Comparison of ENCODE assay signal across 8 mouse cellular contexts in the genomic region with DNA sequence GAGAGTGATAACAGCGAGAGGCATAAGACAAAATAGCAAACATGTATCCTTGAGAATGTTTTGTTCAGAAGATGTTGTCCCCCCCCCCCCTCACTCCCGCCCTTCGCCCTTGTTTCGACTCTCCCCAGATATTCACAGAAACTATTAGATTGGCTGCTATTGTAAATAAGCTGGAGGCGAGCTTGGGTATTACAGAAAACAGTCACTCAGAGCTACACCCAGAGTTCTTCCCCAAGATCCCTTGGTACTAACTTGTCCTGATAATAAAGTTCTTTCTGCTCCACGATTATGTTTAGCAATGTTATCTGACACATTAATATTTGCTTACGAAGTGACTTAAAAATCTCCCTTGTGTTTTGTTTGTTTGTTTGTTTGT. TPM values are rescaled to one million over a fixed set of nuclear protein-coding genes. Genes with fewer than 3 reads are reported as not detected.
DNase-seq lines count a peak whose midpoint lies in the region; ATAC-seq and TF ChIP-seq lines count a peak whose summit lies in the region.

No protein-coding gene starts in this region.

- TF ChIP-seq CTCF in C2C12 (IDR thresholded peaks at IDR 0.05; ENCODE audit: control insufficient read depth, insufficient read depth, insufficient read length) = no peak

- H3K27me3 ChIP-seq in C2C12 (ENCODE audit: control insufficient read depth, insufficient read depth, insufficient read length) = no peaks in the 10 kb centered on the region

- no peaks in the 10 kb centered on the region for H3K79me3 ChIP-seq in C2C12 (ENCODE audit: low read depth)

- peak overlapping the region; percentile 25 for H3K4me3 ChIP-seq in C2C12 (ENCODE audit: insufficient read depth, poor library complexity, severe bottlenecking)
- peak overlapping the region; percentile 47 for H3K4me3 ChIP-seq in macrophage (ENCODE audit: inconsistent target)

- DNase-seq in frontal cortex, postnatal 25 days (ENCODE audit: low spot score in 2 of 2) = no peak
- DNase-seq in forelimb bud, embryonic 11.5 days (ENCODE audit: low read depth, low spot score) = peak; percentile 17
- DNase-seq in thymus, postnatal 10 days (ENCODE audit: low spot score in 2 of 2) = no peak
- no peak for DNase-seq in left cerebral cortex, adult 8-10 months (ENCODE audit: low spot score in 2 of 2)
- no peak for DNase-seq in retina, postnatal 1 day

- peak overlapping the region; percentile 80 for H3K27ac ChIP-seq in macrophage

- WGBS in macrophage (ENCODE audit: missing documents) = 11% methylated on average over 7 of the region's 7 CpGs

- H3K79me2 ChIP-seq in C2C12 (ENCODE audit: control insufficient read depth, insufficient read depth) (no peaks in the 10 kb centered on the region), macrophage (ENCODE audit: inconsistent target) (peaks cover 37% of the 10 kb centered on the region; the same call in 1 of the 2 replicates)

- H3K36me3 ChIP-seq in C2C12 (ENCODE audit: control insufficient read depth, insufficient read depth) (no peaks in the 10 kb centered on the region), macrophage (ENCODE audit: inconsistent target) (no peaks in the 10 kb centered on the region)

- H3ac ChIP-seq in C2C12 (ENCODE audit: control insufficient read depth, insufficient read length, low read depth) = peak overlapping the region; percentile 31

- 0 out of 2 replicates have a peak, but pooled peaks have one; percentile 6 for ATAC-seq in frontal cortex, adult (ENCODE audit: low TSS enrichment)

TF ChIP-seq in C2C12, 6 proteins besides CTCF, POLR2A, EP300 and RAD21:
- TF ChIP-seq MYOG (IDR thresholded peaks at IDR 0.05; ENCODE audit: control insufficient read depth, extremely low read depth, insufficient read length) (no peak), MYOD1 (IDR thresholded peaks at IDR 0.05; ENCODE audit: control insufficient read depth, insufficient read length, low read depth) (no peak), FOSL1 (IDR thresholded peaks at IDR 0.05; ENCODE audit: insufficient read depth, low read length, poor library complexity, severe bottlenecking) (no peak), MAX (IDR thresholded peaks at IDR 0.05) (no peak), USF1 (IDR thresholded peaks at IDR 0.05; ENCODE audit: low read depth) (no peak)

RNA-seq across cellular contexts. Expression of a gene that starts 0.6 kb away (rescaled TPM):
- polyA plus RNA-seq in C2C12 (2012; fragmentation: generic; extraction: Trizol) (0.32 TPM), macrophage (2018) (4.1 to 12.9 TPM (median 10.1 TPM) in 3 replicates)
- 10 to 100 TPM in 4 of 26 experiments, 1 to 10 TPM in 14, under 1 TPM in 6, not detected in 2; 0.25 to 25.9 (median 4.7) TPM for total RNA-seq in macrophage (2018; cell fraction: chromatin; rRNA removed)
- total RNA-seq in macrophage (2018; cell fraction: cytosol; rRNA removed) = 10 to 100 TPM in 8 of 26 experiments, 1 to 10 TPM in 18; 1.0 to 14.2 (median 4.3) TPM
- 10 to 100 TPM in 2 of 26 experiments, 1 to 10 TPM in 24; 1.0 to 27.8 (median 3.2) TPM for total RNA-seq in macrophage (2018; cell fraction: nucleus; rRNA removed)
- 10 to 100 TPM; 29.0 to 33.4 (median 29.6) TPM for total RNA-seq in left cerebral cortex, adult 8-10 months (2022)

RNA-seq across cellular contexts. Expression of a gene that starts 7.1 kb away (rescaled TPM):
- not detected for polyA plus RNA-seq in C2C12 (2012; fragmentation: generic; extraction: Trizol)
- total RNA-seq in macrophage (2018; cell fraction: chromatin; rRNA removed) = not detected
- total RNA-seq in macrophage (2018; cell fraction: cytosol; rRNA removed) = not detected
- not detected for total RNA-seq in macrophage (2018; cell fraction: nucleus; rRNA removed)
- not detected in 3 replicates for polyA plus RNA-seq in macrophage (2018)
- not detected for total RNA-seq in left cerebral cortex, adult 8-10 months (2022)
